Mouse (Mus musculus) forebrain, embryonic 14.5 days (tissue): ENCODE results near the gene Retreg2. TPM values are rescaled to one million over a fixed set of nuclear protein-coding genes. Genes with fewer than 3 reads are reported as not detected.

Experiments used
- ATAC-seq: fragments of 200-750 bp; cut with Nextera tagmentation; 2 replicates; pipeline ENCODE4 v1.8.0; 2017; ENCODE audit warnings: mild to moderate bottlenecking, moderate library complexity
- DNase-seq: peaks from one replicate; pipeline ENCODE4 v3.0.0-alpha.2; 2015; ENCODE audit warnings: low spot score
- H3K27ac ChIP-seq: fragments of 300-500 bp; sonication (generic); 2 replicates; pipeline ENCODE4 v1.5.1; 2014; ENCODE audit warnings: low read depth, mild to moderate bottlenecking, control low read depth, low read length, moderate library complexity
- H3K27me3 ChIP-seq: fragments of 300-500 bp; sonication (generic); replicated peaks from 2 replicates; pipeline ENCODE4 v1.6.1; 2014; ENCODE audit warnings: low read length, control low read depth, mixed read lengths; ENCODE audit not compliant: control insufficient read depth, insufficient read depth
- H3K36me3 ChIP-seq: fragments of 300-500 bp; sonication (generic); 2 replicates; pipeline ENCODE4 v1.6.1; 2014; ENCODE audit warnings: low read length, control low read depth; ENCODE audit not compliant: control insufficient read depth, insufficient read depth
- H3K4me1 ChIP-seq: fragments of 300-500 bp; sonication (generic); 2 replicates; pipeline ENCODE4 v1.6.1; 2014; ENCODE audit warnings: antibody characterized with exemption, low read length, control low read depth; ENCODE audit not compliant: control insufficient read depth, insufficient read depth
- H3K4me2 ChIP-seq: fragments of 300-500 bp; sonication (generic); 2 replicates; pipeline ENCODE4 v1.6.1; 2014; ENCODE audit warnings: mild to moderate bottlenecking, control low read depth, low read length
- H3K4me3 ChIP-seq: fragments of 300-500 bp; sonication (generic); 2 replicates; pipeline ENCODE4 v1.5.1; 2014; ENCODE audit warnings: low read depth, low read length, control low read depth
- H3K9ac ChIP-seq: fragments of 300-500 bp; sonication (generic); 2 replicates; pipeline ENCODE4 v1.6.1; 2014; ENCODE audit warnings: mild to moderate bottlenecking, low read length, control low read depth, moderate library complexity
- H3K9me3 ChIP-seq: fragments of 300-500 bp; sonication (generic); replicated peaks from 2 replicates; pipeline ENCODE4 v1.6.1; 2016; ENCODE audit warnings: low read length, control low read depth, mixed read lengths; ENCODE audit not compliant: control insufficient read depth
- WGBS: fragments of 180-500 bp; shearing (Covaris S2); extraction: QIAGEN DNeasy Blood & Tissue Kit; methylation state at CpG from one replicate; pipeline ENCODE4 v1.1.7; 2014; 5-methylcytosine and 5-hydroxymethylcytosine counted together
- polyA plus RNA-seq: library from polyadenylated mRNA; unstranded; fragments of >200 nt; fragmentation: Nextera tagmentation; extraction: Ambion mirVana; gene quantifications from 2 replicates; pipeline ENCODE4 v1.2.1, GENCODE M21; 2014

Gene Retreg2
- 85.6 and 95.6 TPM in 2 replicates for polyA plus RNA-seq

- peak within 1 kb of the TSS; percentile 93 for H3K9ac ChIP-seq
- DNase-seq (peak; percentile 97), ATAC-seq (peak; percentile 93)
- no peaks in the 10 kb centered on the region for H3K27me3 ChIP-seq
- WGBS: under 1% methylated on average over 79 of the region's 91 CpGs
- peaks cover 16% of the 10 kb centered on the region for H3K4me1 ChIP-seq
- H3K9me3 ChIP-seq: no peaks in the 10 kb centered on the region
- H3K27ac ChIP-seq: peak within 1 kb of the TSS; percentile 97
- peak within 1 kb of the TSS; percentile 88 for H3K4me2 ChIP-seq
- H3K4me3 ChIP-seq: peak within 1 kb of the TSS; percentile 87
- H3K36me3 ChIP-seq: peaks cover 58% of the 10 kb centered on the region
Measured at GRCm38 (mm10) chr1:75142301-75143261, at the start of gene Retreg2, which contains the start of gene Cnppd1. TSS of gene Retreg2 (plus strand) at chr1:75142778. TSS of gene Cnppd1 (minus strand) at chr1:75142711.

GRCm38 (mm10) chr1:75122211-75122610, 20.4 kb upstream of the Retreg2 start:
- DNase-seq (no peak), ATAC-seq (no peak)
- Histone ChIP-seq H3K9ac (no peak overlapping the region), H3K27me3 (no peaks in the 10 kb centered on the region), H3K36me3 (no peaks in the 10 kb centered on the region), H3K4me3 (no peak overlapping the region), H3K4me2 (no peak overlapping the region), H3K4me1 (0 out of 2 replicates have a peak, but pooled peaks cover 3% of the 10 kb centered on the region), H3K9me3 (no peaks in the 10 kb centered on the region), H3K27ac (no peak overlapping the region)
- 82% methylated on average over 3 of the region's 3 CpGs for WGBS

GRCm38 (mm10) chr1:75124346-75125321, 17.9 kb upstream of the Retreg2 start, which contains the start of gene Nhej1:
TSS of gene Nhej1 (minus strand) at chr1:75125200.
- Histone ChIP-seq H3K4me2 (peak within 1 kb of the TSS; percentile 43), H3K9ac (peak within 1 kb of the TSS; percentile 59), H3K27me3 (no peaks in the 10 kb centered on the region), H3K9me3 (no peaks in the 10 kb centered on the region), H3K36me3 (no peaks in the 10 kb centered on the region), H3K4me1 (0 out of 2 replicates have a peak, but pooled peaks cover 3% of the 10 kb centered on the region), H3K4me3 (peak within 1 kb of the TSS; percentile 43), H3K27ac (peak within 1 kb of the TSS; percentile 75)
- WGBS: 2% methylated on average over 56 of the region's 56 CpGs
- DNase-seq: peak; percentile 97
- ATAC-seq: peak; percentile 96

- peak overlapping the region; percentile 59; the same call in 1 of the 2 replicates for H3K9ac ChIP-seq
- no peaks in the 10 kb centered on the region for H3K36me3 ChIP-seq
- peak overlapping the region; percentile 43 for H3K4me2 ChIP-seq
- H3K9me3 ChIP-seq: no peaks in the 10 kb centered on the region
- H3K4me1 ChIP-seq: 0 out of 2 replicates have a peak, but pooled peaks cover 3% of the 10 kb centered on the region
- H3K27me3 ChIP-seq: no peaks in the 10 kb centered on the region
- no peak for ATAC-seq
- no peak for DNase-seq
- H3K4me3 ChIP-seq: peak overlapping the region; percentile 43
- H3K27ac ChIP-seq: no peak overlapping the region
- 36% methylated on average over 5 of the region's 5 CpGs for WGBS
Measured at GRCm38 (mm10) chr1:75125418-75125817, 17.2 kb upstream of the Retreg2 start.

GRCm38 (mm10) chr1:75128641-75129040, 13.9 kb upstream of the Retreg2 start:
- H3K36me3 ChIP-seq: no peaks in the 10 kb centered on the region
- DNase-seq (no peak), ATAC-seq (no peak)
- H3K4me3 ChIP-seq: no peak overlapping the region
- WGBS: 77% methylated on average over 3 of the region's 3 CpGs
- no peak overlapping the region for H3K27ac ChIP-seq
- no peaks in the 10 kb centered on the region for H3K9me3 ChIP-seq
- H3K27me3 ChIP-seq: no peaks in the 10 kb centered on the region
- no peak overlapping the region for H3K4me2 ChIP-seq
- H3K9ac ChIP-seq: no peak overlapping the region
- H3K4me1 ChIP-seq: 0 out of 2 replicates have a peak, but pooled peaks cover 3% of the 10 kb centered on the region

GRCm38 (mm10) chr1:75133421-75134207, 9.0 kb upstream of the Retreg2 start, which contains the start of gene Slc23a3:
TSS of gene Slc23a3 (minus strand) at chr1:75133890.
- ATAC-seq (no peak), DNase-seq (no peak)
- no peak within 1 kb of the TSS for H3K9ac ChIP-seq
- H3K27me3 ChIP-seq: no peaks in the 10 kb centered on the region
- H3K36me3 ChIP-seq: peaks cover 36% of the 10 kb centered on the region
- no peak within 1 kb of the TSS for H3K4me3 ChIP-seq
- H3K27ac ChIP-seq: no peak within 1 kb of the TSS
- no peaks in the 10 kb centered on the region for H3K9me3 ChIP-seq
- 68% methylated on average over 12 of the region's 12 CpGs for WGBS
- no peaks in the 10 kb centered on the region for H3K4me1 ChIP-seq
- H3K4me2 ChIP-seq: no peak within 1 kb of the TSS

GRCm38 (mm10) chr1:75136293-75136692, 6.3 kb upstream of the Retreg2 start:
- Histone ChIP-seq H3K4me3 (no peak overlapping the region), H3K27me3 (no peaks in the 10 kb centered on the region), H3K4me1 (peaks cover 6% of the 10 kb centered on the region), H3K36me3 (peaks cover 46% of the 10 kb centered on the region), H3K27ac (no peak overlapping the region), H3K4me2 (no peak overlapping the region), H3K9ac (no peak overlapping the region), H3K9me3 (no peaks in the 10 kb centered on the region)
- DNase-seq (no peak), ATAC-seq (no peak)
- 89% methylated on average over 6 of the region's 6 CpGs for WGBS

GRCm38 (mm10) chr1:75136730-75137129, 5.8 kb upstream of the Retreg2 start:
- Histone ChIP-seq H3K9ac (no peak overlapping the region), H3K4me3 (no peak overlapping the region), H3K9me3 (no peaks in the 10 kb centered on the region), H3K27me3 (no peaks in the 10 kb centered on the region), H3K4me2 (no peak overlapping the region), H3K27ac (no peak overlapping the region), H3K4me1 (peaks cover 6% of the 10 kb centered on the region), H3K36me3 (peaks cover 46% of the 10 kb centered on the region)
- 92% methylated on average over 3 of the region's 3 CpGs for WGBS
- ATAC-seq (no peak), DNase-seq (no peak)
